Mouse (Mus musculus) limb, embryonic 11.5 days (tissue): ENCODE results near the gene Nthl1. TPM values are rescaled to one million over a fixed set of nuclear protein-coding genes. Genes with fewer than 3 reads are reported as not detected.

ENCODE experiments used
- ATAC-seq: fragments of 200-750 bp; cut with Nextera tagmentation; 2 replicates; pipeline ENCODE4 v1.8.0; 2017; ENCODE audit warnings: low read depth; ENCODE audit not compliant: insufficient number of reproducible peaks, low FRiP score, low TSS enrichment
- DNase-seq: peaks from one replicate; pipeline ENCODE4 v3.0.0-alpha.2; 2015; ENCODE audit warnings: low spot score
- H3K27ac ChIP-seq: fragments of 300-500 bp; sonication (generic); replicated peaks from 2 replicates; pipeline ENCODE4 v1.5.1; 2014; ENCODE audit warnings: low read depth, mild to moderate bottlenecking, low read length
- H3K27me3 ChIP-seq: fragments of 300-500 bp; sonication (generic); 2 replicates; pipeline ENCODE4 v1.6.1; 2014; ENCODE audit warnings: mild to moderate bottlenecking, low read length, mixed read lengths; ENCODE audit not compliant: control insufficient read depth, insufficient read depth
- H3K36me3 ChIP-seq: fragments of 300-500 bp; sonication (generic); 2 replicates; pipeline ENCODE4 v1.6.1; 2014; ENCODE audit warnings: mild to moderate bottlenecking, low read length, moderate library complexity, mixed read lengths; ENCODE audit not compliant: control insufficient read depth, insufficient read depth
- H3K4me1 ChIP-seq: fragments of 300-500 bp; sonication (generic); 2 replicates; pipeline ENCODE4 v1.6.1; 2014; ENCODE audit warnings: low read length, mixed read lengths; ENCODE audit not compliant: control insufficient read depth, insufficient read depth
- H3K4me2 ChIP-seq: fragments of 300-500 bp; sonication (generic); 2 replicates; pipeline ENCODE4 v1.6.1; 2014; ENCODE audit warnings: low read depth, mild to moderate bottlenecking, moderate library complexity; ENCODE audit not compliant: severe bottlenecking
- H3K4me3 ChIP-seq: fragments of 300-500 bp; sonication (generic); 2 replicates; pipeline ENCODE4 v1.5.1; 2014; ENCODE audit warnings: low read depth, low read length
- H3K9ac ChIP-seq: fragments of 300-500 bp; sonication (generic); 2 replicates; pipeline ENCODE4 v1.6.1; 2014; ENCODE audit warnings: mild to moderate bottlenecking, low read length
- H3K9me3 ChIP-seq: fragments of 300-500 bp; sonication (generic); 2 replicates; pipeline ENCODE4 v1.6.1; 2016; ENCODE audit warnings: low read length; ENCODE audit not compliant: control insufficient read depth
- WGBS: fragments of 180-500 bp; shearing (Covaris S2); extraction: QIAGEN DNeasy Blood & Tissue Kit; methylation state at CpG from one replicate; pipeline ENCODE4 v1.1.7; 2014; 5-methylcytosine and 5-hydroxymethylcytosine counted together
- polyA plus RNA-seq: library from polyadenylated mRNA; unstranded; fragments of >200 nt; fragmentation: Nextera tagmentation; extraction: Ambion mirVana; gene quantifications from 2 replicates; pipeline ENCODE4 v1.2.1, GENCODE M21; 2014

Gene Nthl1
- polyA plus RNA-seq, 1 experiment from 2014 or later: 19.5 TPM

GRCm38 (mm10) chr17:24641944-24642343, 9.5 kb downstream of the Nthl1 start:
- 94% methylated on average over 14 of the region's 14 CpGs for WGBS
- H3K4me1 ChIP-seq: peaks cover 35% of the 10 kb centered on the region
- no peaks in the 10 kb centered on the region for H3K27me3 ChIP-seq
- H3K4me3 ChIP-seq: no peak overlapping the region
- DNase-seq: no peak
- H3K9ac ChIP-seq: no peak overlapping the region
- H3K4me2 ChIP-seq: no peak overlapping the region
- peaks cover 10% of the 10 kb centered on the region for H3K36me3 ChIP-seq
- ATAC-seq: no peak
- H3K27ac ChIP-seq: no peak overlapping the region
- H3K9me3 ChIP-seq: no peaks in the 10 kb centered on the region

- H3K9me3 ChIP-seq: no peaks in the 10 kb centered on the region
- no peak overlapping the region for H3K9ac ChIP-seq
- H3K27me3 ChIP-seq: no peaks in the 10 kb centered on the region
- peaks cover 10% of the 10 kb centered on the region for H3K36me3 ChIP-seq
- H3K27ac ChIP-seq: no peak overlapping the region
- peaks cover 35% of the 10 kb centered on the region for H3K4me1 ChIP-seq
- DNase-seq (no peak), ATAC-seq (no peak)
- WGBS: 62% methylated on average over 6 of the region's 6 CpGs
- H3K4me3 ChIP-seq: no peak overlapping the region
- no peak overlapping the region for H3K4me2 ChIP-seq
Observed at GRCm38 (mm10) chr17:24642791-24643343, 10.4 kb downstream of the Nthl1 start.

- 45% methylated on average over 7 of the region's 7 CpGs for whole genome bisulfite sequencing
- ATAC-seq (no peak), DNase-seq (no peak)
- Histone ChIP-seq H3K9me3 (no peaks in the 10 kb centered on the region), H3K9ac (0 out of 2 replicates have a peak overlapping the region, but pooled peaks have one; percentile 39), H3K4me2 (no peak overlapping the region), H3K27me3 (no peaks in the 10 kb centered on the region), H3K4me3 (no peak overlapping the region), H3K27ac (0 out of 2 replicates have a peak overlapping the region, but pooled peaks have one; percentile 22), H3K4me1 (peaks cover 30% of the 10 kb centered on the region), H3K36me3 (peaks cover 10% of the 10 kb centered on the region)
Observed at GRCm38 (mm10) chr17:24644030-24644715, 11.7 kb downstream of the Nthl1 start.

GRCm38 (mm10) chr17:24644875-24645721, 12.6 kb downstream of the Nthl1 start:
- Histone ChIP-seq H3K36me3 (peaks cover 8% of the 10 kb centered on the region), H3K4me3 (no peak overlapping the region), H3K27ac (no peak overlapping the region), H3K9me3 (no peaks in the 10 kb centered on the region), H3K9ac (no peak overlapping the region), H3K27me3 (no peaks in the 10 kb centered on the region), H3K4me1 (peaks cover 27% of the 10 kb centered on the region), H3K4me2 (no peak overlapping the region)
- 82% methylated on average over 9 of the region's 9 CpGs for WGBS
- no peak for DNase-seq
- ATAC-seq: no peak

GRCm38 (mm10) chr17:24645916-24646315, 13.4 kb downstream of the Nthl1 start:
- H3K27ac ChIP-seq: no peak overlapping the region
- no peaks in the 10 kb centered on the region for H3K9me3 ChIP-seq
- no peak overlapping the region for H3K9ac ChIP-seq
- no peak for ATAC-seq
- H3K36me3 ChIP-seq: peaks cover 6% of the 10 kb centered on the region; the same call in 1 of the 2 replicates
- DNase-seq: no peak
- H3K4me3 ChIP-seq: no peak overlapping the region
- H3K27me3 ChIP-seq: no peaks in the 10 kb centered on the region
- H3K4me1 ChIP-seq: peaks cover 26% of the 10 kb centered on the region
- H3K4me2 ChIP-seq: no peak overlapping the region
- 89% methylated on average over 3 of the region's 3 CpGs for WGBS

GRCm38 (mm10) chr17:24646381-24646780, 13.9 kb downstream of the Nthl1 start:
- Histone ChIP-seq H3K4me3 (no peak overlapping the region), H3K4me1 (peaks cover 26% of the 10 kb centered on the region), H3K9me3 (no peaks in the 10 kb centered on the region), H3K36me3 (peaks cover 6% of the 10 kb centered on the region; the same call in 1 of the 2 replicates), H3K27ac (no peak overlapping the region), H3K4me2 (no peak overlapping the region), H3K27me3 (no peaks in the 10 kb centered on the region), H3K9ac (no peak overlapping the region)
- ATAC-seq: no peak
- no peak for DNase-seq
- WGBS: 89% methylated on average over 4 of the region's 4 CpGs

GRCm38 (mm10) chr17:24647493-24647892, 15.0 kb downstream of the Nthl1 start:
- Histone ChIP-seq H3K36me3 (peaks cover 4% of the 10 kb centered on the region; the same call in 1 of the 2 replicates), H3K27ac (no peak overlapping the region), H3K9ac (no peak overlapping the region; the same call in 1 of the 2 replicates), H3K4me1 (peaks cover 26% of the 10 kb centered on the region), H3K4me3 (no peak overlapping the region), H3K4me2 (no peak overlapping the region), H3K9me3 (no peaks in the 10 kb centered on the region), H3K27me3 (no peaks in the 10 kb centered on the region)
- ATAC-seq (no peak), DNase-seq (no peak)
- 80% methylated on average over 11 of the region's 11 CpGs for WGBS

GRCm38 (mm10) chr17:24648731-24649377, 16.4 kb downstream of the Nthl1 start:
- peaks cover 23% of the 10 kb centered on the region for H3K4me1 ChIP-seq
- H3K27me3 ChIP-seq: no peaks in the 10 kb centered on the region
- H3K36me3 ChIP-seq: 0 out of 2 replicates have a peak, but pooled peaks cover 2% of the 10 kb centered on the region
- peak overlapping the region; percentile 99 for H3K4me2 ChIP-seq
- 73% methylated on average over 10 of the region's 10 CpGs for WGBS
- no peaks in the 10 kb centered on the region for H3K9me3 ChIP-seq
- no peak for ATAC-seq
- H3K9ac ChIP-seq: no peak overlapping the region; the same call in 1 of the 2 replicates
- H3K4me3 ChIP-seq: peak overlapping the region; percentile 80
- H3K27ac ChIP-seq: no peak overlapping the region
- no peak for DNase-seq
